Mouse (Mus musculus) spleen, adult 2 months (tissue): ENCODE measurements around the gene Tmem129.

Experiments used
- CTCF ChIP-seq: fragments of 200-500 bp; IDR thresholded peaks from 2 replicates; pipeline ENCODE4 v1.5.1; 2011; ENCODE audit warnings: mild to moderate bottlenecking, inconsistent platforms; ENCODE audit not compliant: insufficient read depth, insufficient read length, insufficient replicate concordance; ENCODE audit errors: extremely low read depth
- POLR2A ChIP-seq: fragments of 200-500 bp; IDR thresholded peaks from 2 replicates; pipeline ENCODE4 v1.6.1; 2011; ENCODE audit warnings: low read depth, low read length, inconsistent platforms

GRCm38 (mm10) chr5:33704945-33705611 lies 46.9 kb upstream of the Tmem129 start:
- TF ChIP-seq CTCF, result no peak
- TF ChIP-seq POLR2A, result no peak
